Mouse (Mus musculus) forebrain, embryonic 16.5 days (tissue): ENCODE measurements around the gene Nod1. TPM values are rescaled to one million over a fixed set of nuclear protein-coding genes. Genes with fewer than 3 reads are reported as not detected.

Experiments
- ATAC-seq: fragments of 200-750 bp; cut with Nextera tagmentation; 2 replicates; pipeline ENCODE4 v1.8.0; 2017; ENCODE audit warnings: mild to moderate bottlenecking, moderate library complexity
- H3K27ac ChIP-seq: fragments of 300-500 bp; sonication (generic); 2 replicates; pipeline ENCODE4 v1.5.1; 2014; ENCODE audit warnings: low read length, control low read depth
- H3K27me3 ChIP-seq: fragments of 300-500 bp; sonication (generic); replicated peaks from 2 replicates; pipeline ENCODE4 v1.6.1; 2014; ENCODE audit warnings: low read length; ENCODE audit not compliant: control insufficient read depth, insufficient read depth
- H3K36me3 ChIP-seq: fragments of 300-500 bp; sonication (generic); 2 replicates; pipeline ENCODE4 v1.6.1; 2014; ENCODE audit not compliant: control insufficient read depth, insufficient read depth
- H3K4me1 ChIP-seq: fragments of 300-500 bp; sonication (generic); replicated peaks from 2 replicates; pipeline ENCODE4 v1.6.1; 2014; ENCODE audit warnings: low read length; ENCODE audit not compliant: control insufficient read depth, insufficient read depth
- H3K4me2 ChIP-seq: fragments of 300-500 bp; sonication (generic); 2 replicates; pipeline ENCODE4 v1.6.1; 2014; ENCODE audit warnings: mild to moderate bottlenecking, low read length, control low read depth
- H3K4me3 ChIP-seq: fragments of 300-500 bp; sonication (generic); replicated peaks from 2 replicates; pipeline ENCODE4 v1.5.1; 2014; ENCODE audit warnings: mild to moderate bottlenecking, low read length, control low read depth
- H3K9ac ChIP-seq: fragments of 300-500 bp; sonication (generic); replicated peaks from 2 replicates; pipeline ENCODE4 v1.6.1; 2014; ENCODE audit warnings: low read depth, low read length, control low read depth
- H3K9me3 ChIP-seq: fragments of 300-500 bp; sonication (generic); 2 replicates; pipeline ENCODE4 v1.6.1; 2016; ENCODE audit warnings: low read length; ENCODE audit not compliant: control insufficient read depth
- WGBS: fragments of 180-500 bp; shearing (Covaris S2); extraction: QIAGEN DNeasy Blood & Tissue Kit; methylation state at CpG from one replicate; pipeline ENCODE4 v1.1.7; 2014; 5-methylcytosine and 5-hydroxymethylcytosine counted together
- polyA plus RNA-seq: library from polyadenylated mRNA; unstranded; fragments of >200 nt; fragmentation: Nextera tagmentation; extraction: Ambion mirVana; gene quantifications from 2 replicates; pipeline ENCODE4 v1.2.1, GENCODE M21; 2015

The Nod1 gene
- polyA plus RNA-seq, 1 experiment from 2014 or later: 2.3 TPM

DNA sequence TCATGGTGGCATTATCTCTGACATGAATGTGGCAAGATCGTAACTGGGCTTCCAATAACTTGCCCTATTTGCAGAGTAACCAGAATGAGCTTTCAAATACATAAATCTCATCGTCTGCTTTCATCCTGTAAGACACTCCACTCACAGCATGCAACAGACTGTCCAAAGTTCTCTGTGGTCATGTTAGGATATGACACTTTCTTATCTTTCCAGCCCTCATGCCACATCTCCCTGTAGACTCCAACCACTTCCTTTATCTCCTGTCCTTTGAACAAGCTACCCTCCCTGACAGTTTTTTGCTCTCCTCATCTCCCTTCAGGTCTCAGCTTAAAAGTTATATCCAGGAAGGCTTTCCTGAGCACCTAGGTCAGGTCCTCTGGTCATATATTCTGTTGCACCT, 18.8 kb upstream of the Nod1 start:
- Histone ChIP-seq H3K36me3 (no peaks in the 10 kb centered on the region), H3K9ac (no peak overlapping the region), H3K27me3 (no peaks in the 10 kb centered on the region), H3K4me1 (peaks cover 9% of the 10 kb centered on the region), H3K9me3 (no peaks in the 10 kb centered on the region), H3K4me2 (no peak overlapping the region), H3K4me3 (no peak overlapping the region), H3K27ac (no peak overlapping the region)
- ATAC-seq: no peak
- 91% methylated on average over 2 of the region's 2 CpGs for WGBS

- H3K9me3 ChIP-seq: no peaks in the 10 kb centered on the region
- ATAC-seq: no peak
- no peak overlapping the region for H3K4me2 ChIP-seq
- H3K27me3 ChIP-seq: no peaks in the 10 kb centered on the region
- no peak overlapping the region for H3K9ac ChIP-seq
- no peaks in the 10 kb centered on the region for H3K36me3 ChIP-seq
- peaks cover 6% of the 10 kb centered on the region for H3K4me1 ChIP-seq
- no peak overlapping the region for H3K4me3 ChIP-seq
- no peak overlapping the region for H3K27ac ChIP-seq
- 97% methylated on average over 6 of the region's 6 CpGs for WGBS
Observed at GRCm38 (mm10) chr6:54988141-54988540, 15.7 kb upstream of the Nod1 start.

DNA sequence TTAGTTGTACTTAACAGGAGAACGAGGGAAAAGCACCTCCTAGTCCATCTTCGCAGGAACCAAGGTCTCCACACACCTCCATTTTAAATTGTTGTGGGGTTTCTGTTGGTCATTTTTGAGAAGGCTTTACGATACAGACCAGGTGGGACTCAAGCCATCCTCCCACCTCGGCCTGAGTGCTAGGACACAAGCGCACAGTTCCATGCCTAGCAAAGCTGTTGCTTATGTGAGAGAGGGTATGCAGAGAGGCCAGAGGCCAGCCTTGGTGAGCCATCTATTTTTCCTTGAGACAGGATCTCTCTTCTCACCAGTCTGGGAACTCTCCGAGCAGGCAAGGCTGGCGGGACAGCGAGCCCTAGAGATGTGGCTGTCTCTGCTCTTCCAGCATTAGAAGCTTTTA, 11.7 kb upstream of the Nod1 start:
- no peaks in the 10 kb centered on the region for H3K36me3 ChIP-seq
- H3K27ac ChIP-seq: no peak overlapping the region
- ATAC-seq: no peak
- H3K27me3 ChIP-seq: no peaks in the 10 kb centered on the region
- H3K9ac ChIP-seq: no peak overlapping the region
- no peak overlapping the region for H3K4me3 ChIP-seq
- no peaks in the 10 kb centered on the region for H3K9me3 ChIP-seq
- 95% methylated on average over 8 of the region's 8 CpGs for WGBS
- H3K4me2 ChIP-seq: no peak overlapping the region
- H3K4me1 ChIP-seq: no peaks in the 10 kb centered on the region

- no peaks in the 10 kb centered on the region for H3K36me3 ChIP-seq
- ATAC-seq: 0 out of 2 replicates have a peak, but pooled peaks have one; percentile 15
- no peak overlapping the region for H3K4me2 ChIP-seq
- H3K27ac ChIP-seq: no peak overlapping the region
- no peaks in the 10 kb centered on the region for H3K4me1 ChIP-seq
- no peaks in the 10 kb centered on the region for H3K27me3 ChIP-seq
- no peaks in the 10 kb centered on the region for H3K9me3 ChIP-seq
- WGBS: 77% methylated on average over 4 of the region's 4 CpGs
- no peak overlapping the region for H3K9ac ChIP-seq
- H3K4me3 ChIP-seq: no peak overlapping the region
Observed at GRCm38 (mm10) chr6:54983526-54984050, 11.2 kb upstream of the Nod1 start.

GRCm38 (mm10) chr6:54979426-54979825, 7.0 kb upstream of the Nod1 start:
- no peak for ATAC-seq
- whole genome bisulfite sequencing: 95% methylated on average over 6 of the region's 6 CpGs
- no peak overlapping the region for H3K27ac ChIP-seq
- no peak overlapping the region for H3K4me3 ChIP-seq
- H3K9ac ChIP-seq: no peak overlapping the region
- no peaks in the 10 kb centered on the region for H3K4me1 ChIP-seq
- no peak overlapping the region for H3K4me2 ChIP-seq
- no peaks in the 10 kb centered on the region for H3K9me3 ChIP-seq
- H3K27me3 ChIP-seq: no peaks in the 10 kb centered on the region
- no peaks in the 10 kb centered on the region for H3K36me3 ChIP-seq

DNA sequence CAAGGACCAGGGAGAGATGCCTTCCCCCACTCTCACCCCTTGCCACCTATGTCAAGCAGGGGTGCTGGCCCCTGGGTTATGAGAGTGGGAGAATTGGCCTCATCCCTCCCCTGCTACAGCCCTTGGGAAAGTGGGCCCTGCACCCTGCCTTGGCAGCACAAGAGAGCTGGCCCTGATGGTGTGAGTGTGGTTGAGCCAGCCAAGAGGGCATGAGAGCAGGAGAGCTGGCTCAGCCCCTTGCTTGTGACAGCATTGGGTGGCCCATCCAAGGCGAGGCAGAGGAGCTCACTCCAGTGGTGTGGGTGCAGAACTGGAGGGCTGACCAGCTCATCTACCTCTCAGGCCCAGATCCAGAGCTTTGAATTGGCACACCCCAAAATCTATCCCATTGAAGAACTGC, 3.2 kb upstream of the Nod1 start:
- H3K9ac ChIP-seq: no peak overlapping the region
- H3K36me3 ChIP-seq: no peaks in the 10 kb centered on the region
- no peak overlapping the region for H3K27ac ChIP-seq
- peaks cover 11% of the 10 kb centered on the region; the same call in 1 of the 2 replicates for H3K27me3 ChIP-seq
- peaks cover 5% of the 10 kb centered on the region; the same call in 1 of the 2 replicates for H3K4me1 ChIP-seq
- no peak overlapping the region for H3K4me3 ChIP-seq
- no peak overlapping the region for H3K4me2 ChIP-seq
- 71% methylated on average over 1 of the region's 1 CpGs for WGBS
- no peaks in the 10 kb centered on the region for H3K9me3 ChIP-seq
- no peak for ATAC-seq

GRCm38 (mm10) chr6:54974501-54974900, 2.1 kb upstream of the Nod1 start:
- no peak overlapping the region for H3K27ac ChIP-seq
- no peaks in the 10 kb centered on the region for H3K36me3 ChIP-seq
- WGBS: 62% methylated on average over 5 of the region's 5 CpGs
- no peak overlapping the region for H3K9ac ChIP-seq
- H3K4me2 ChIP-seq: no peak overlapping the region
- no peak for ATAC-seq
- peaks cover 11% of the 10 kb centered on the region; the same call in 1 of the 2 replicates for H3K27me3 ChIP-seq
- H3K4me1 ChIP-seq: peaks cover 5% of the 10 kb centered on the region; the same call in 1 of the 2 replicates
- H3K4me3 ChIP-seq: no peak overlapping the region
- H3K9me3 ChIP-seq: no peaks in the 10 kb centered on the region

DNA sequence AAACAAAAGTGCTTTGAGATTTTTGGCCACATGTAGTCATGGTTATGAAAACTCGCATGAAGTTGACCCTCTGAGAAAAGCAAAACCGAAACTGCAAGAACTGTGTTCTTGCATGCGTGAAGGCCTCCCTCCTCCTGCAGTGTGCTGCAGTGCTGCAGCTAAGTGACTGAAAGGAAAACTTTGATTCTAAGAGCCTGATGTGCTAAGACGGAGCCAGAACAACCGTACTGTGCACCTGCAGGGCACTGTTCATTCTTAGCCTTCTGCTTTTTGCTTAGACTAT, 458 bp upstream of the Nod1 start:
- Histone ChIP-seq H3K9ac (no peak overlapping the region), H3K9me3 (no peaks in the 10 kb centered on the region), H3K27ac (no peak overlapping the region), H3K27me3 (peaks cover 11% of the 10 kb centered on the region; the same call in 1 of the 2 replicates), H3K4me3 (peak overlapping the region; percentile 51), H3K4me1 (peaks cover 5% of the 10 kb centered on the region; the same call in 1 of the 2 replicates), H3K36me3 (no peaks in the 10 kb centered on the region), H3K4me2 (peak overlapping the region; percentile 80)
- WGBS: 4% methylated on average over 5 of the region's 5 CpGs
- ATAC-seq: no peak

DNA sequence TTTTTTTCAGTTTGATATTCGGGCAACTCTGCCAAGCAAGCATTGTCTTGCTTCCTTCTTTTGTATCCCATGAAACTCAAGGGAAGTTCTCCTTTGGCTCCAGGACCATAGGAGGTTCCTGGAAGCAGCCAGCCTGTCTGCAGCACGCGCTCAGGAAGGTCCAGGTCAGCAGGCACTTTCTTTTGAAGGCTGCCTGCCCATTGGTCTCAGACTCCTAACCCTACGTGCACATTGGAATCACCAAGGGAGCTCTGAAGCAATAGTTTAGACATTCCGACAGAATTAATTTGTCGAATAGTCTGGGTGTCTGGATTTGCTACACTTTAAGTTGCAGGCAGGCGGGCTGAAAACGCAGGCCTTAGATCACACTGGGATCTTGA, 691 bp downstream of the Nod1 start:
- H3K27me3 ChIP-seq: peaks cover 11% of the 10 kb centered on the region; the same call in 1 of the 2 replicates
- H3K9me3 ChIP-seq: no peaks in the 10 kb centered on the region
- peak overlapping the region; percentile 51 for H3K4me3 ChIP-seq
- 0 out of 2 replicates have a peak, but pooled peaks have one; percentile 4 for ATAC-seq
- H3K4me1 ChIP-seq: peaks cover 5% of the 10 kb centered on the region; the same call in 1 of the 2 replicates
- no peak overlapping the region for H3K27ac ChIP-seq
- H3K9ac ChIP-seq: peak overlapping the region; percentile 56
- no peaks in the 10 kb centered on the region for H3K36me3 ChIP-seq
- peak overlapping the region; percentile 80 for H3K4me2 ChIP-seq
- 19% methylated on average over 8 of the region's 8 CpGs for WGBS

DNA sequence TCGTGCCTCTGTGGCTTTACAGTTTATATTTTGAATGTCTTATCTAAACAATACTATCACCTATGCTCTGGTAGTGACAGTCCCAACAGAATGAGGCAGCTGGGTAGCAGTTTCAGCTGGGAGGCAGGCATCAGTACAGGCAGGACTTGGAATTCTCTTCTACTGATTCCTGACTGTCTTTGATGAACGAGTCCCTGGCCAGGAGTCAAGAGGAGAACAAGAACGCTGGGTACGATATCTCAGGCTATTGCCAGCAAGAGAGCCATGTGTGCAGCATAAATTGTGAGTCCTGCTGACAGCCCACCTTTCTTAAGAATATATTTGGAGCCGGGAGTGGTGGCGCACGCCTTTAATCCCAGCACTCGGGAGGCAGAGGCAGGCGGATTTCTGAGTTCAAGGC, 1.9 kb downstream of the Nod1 start:
- H3K4me3 ChIP-seq: no peak overlapping the region
- H3K36me3 ChIP-seq: no peaks in the 10 kb centered on the region
- peaks cover 11% of the 10 kb centered on the region; the same call in 1 of the 2 replicates for H3K27me3 ChIP-seq
- no peak overlapping the region for H3K4me2 ChIP-seq
- no peaks in the 10 kb centered on the region for H3K9me3 ChIP-seq
- H3K27ac ChIP-seq: no peak overlapping the region
- no peak for ATAC-seq
- WGBS: 78% methylated on average over 9 of the region's 9 CpGs
- peaks cover 5% of the 10 kb centered on the region; the same call in 1 of the 2 replicates for H3K4me1 ChIP-seq
- H3K9ac ChIP-seq: no peak overlapping the region
